Mouse (Mus musculus): Measurements from ENCODE around the gene Nr1i2. TPM values are rescaled to one million over a fixed set of nuclear protein-coding genes. Genes with fewer than 3 reads are reported as not detected.
A peak's percentile ranks its signal among the peaks of the same experiment; 100 is the strongest.

Gene Nr1i2
- polyA plus RNA-seq, 1 experiment from 2014 or later, result not detected

GRCm38 (mm10) chr16:38274737-38275136 lies 19.9 kb downstream of the Nr1i2 start:
- no peaks in the 10 kb centered on the region for H3K9me3 ChIP-seq (ENCODE audit: control insufficient read depth, low read length)
- WGBS, result 79% methylated on average over 2 of the region's 2 CpGs
- no peak for ATAC-seq (ENCODE audit: low FRiP score)

GRCm38 (mm10) chr16:38272483-38272882 lies 22.1 kb downstream of the Nr1i2 start:
- no peak overlapping the region for H3K9ac ChIP-seq
- H3K4me2 ChIP-seq (replicated peaks), result no peak overlapping the region
- ATAC-seq (ENCODE audit: low FRiP score), result peak; percentile 11; the same call in 1 of the 2 replicates
- H3K27ac ChIP-seq, result no peak overlapping the region
- H3K27me3 ChIP-seq (ENCODE audit: control insufficient read depth, insufficient read depth, low read length), result no peaks in the 10 kb centered on the region
- no peaks in the 10 kb centered on the region for H3K4me1 ChIP-seq (replicated peaks; ENCODE audit: control insufficient read depth, insufficient read depth, low read length)
- H3K4me3 ChIP-seq (replicated peaks; ENCODE audit: low read length), result no peak overlapping the region
- 35% methylated on average over 5 of the region's 5 CpGs for WGBS
- H3K36me3 ChIP-seq (replicated peaks; ENCODE audit: control insufficient read depth, insufficient read depth), result no peaks in the 10 kb centered on the region
- no peak for DNase-seq (ENCODE audit: low spot score)
- H3K9me3 ChIP-seq (ENCODE audit: control insufficient read depth, low read length), result no peaks in the 10 kb centered on the region

More at GRCm38 (mm10) chr16:38274737-38275136, 19.9 kb downstream of the Nr1i2 start:
- Histone ChIP-seq H3K4me2 (replicated peaks) (no peak overlapping the region), H3K4me1 (replicated peaks; ENCODE audit: control insufficient read depth, insufficient read depth, low read length) (no peaks in the 10 kb centered on the region), H3K27ac (no peak overlapping the region), H3K27me3 (ENCODE audit: control insufficient read depth, insufficient read depth, low read length) (no peaks in the 10 kb centered on the region), H3K4me3 (replicated peaks; ENCODE audit: low read length) (no peak overlapping the region), H3K36me3 (replicated peaks; ENCODE audit: control insufficient read depth, insufficient read depth) (no peaks in the 10 kb centered on the region), H3K9ac (no peak overlapping the region)
- DNase-seq (ENCODE audit: low spot score), result no peak

- Histone ChIP-seq H3K9ac (no peak overlapping the region), H3K4me2 (replicated peaks) (no peak overlapping the region), H3K4me3 (replicated peaks; ENCODE audit: low read length) (no peak overlapping the region), H3K36me3 (replicated peaks; ENCODE audit: control insufficient read depth, insufficient read depth) (no peaks in the 10 kb centered on the region), H3K9me3 (ENCODE audit: control insufficient read depth, low read length) (no peaks in the 10 kb centered on the region), H3K27ac (no peak overlapping the region), H3K4me1 (replicated peaks; ENCODE audit: control insufficient read depth, insufficient read depth, low read length) (no peaks in the 10 kb centered on the region), H3K27me3 (ENCODE audit: control insufficient read depth, insufficient read depth, low read length) (no peaks in the 10 kb centered on the region)
- ATAC-seq (ENCODE audit: low FRiP score) (no peak), DNase-seq (ENCODE audit: low spot score) (no peak)
- WGBS, result 71% methylated on average over 3 of the region's 3 CpGs
These were observed 23.0 kb downstream of the Nr1i2 start for GRCm38 (mm10) chr16:38271601-38272000.

DNA sequence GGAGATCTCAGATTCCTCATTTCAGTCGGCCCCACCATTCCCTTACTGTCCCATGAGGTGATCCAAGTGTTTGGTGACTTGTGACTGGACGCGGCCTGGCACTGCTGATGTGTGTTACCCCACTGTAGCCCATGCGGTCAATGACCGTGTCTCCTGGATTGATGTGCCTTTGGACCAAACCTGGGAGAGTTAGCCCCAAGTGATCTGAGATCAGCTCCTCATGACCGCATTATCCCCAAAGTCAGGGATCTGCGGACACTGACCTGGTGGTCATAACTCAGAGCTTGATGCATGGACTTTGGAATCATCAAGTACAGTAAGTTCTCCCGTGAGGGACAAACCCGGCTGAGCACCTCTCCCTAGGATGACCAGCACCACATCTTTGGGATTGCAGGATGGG lies 38.7 kb downstream of the Nr1i2 start:
- ATAC-seq (ENCODE audit: low FRiP score), result no peak
- no peaks in the 10 kb centered on the region for H3K9me3 ChIP-seq (ENCODE audit: control insufficient read depth, low read length)
- WGBS, result 95% methylated on average over 9 of the region's 9 CpGs

GRCm38 (mm10) chr16:38255107-38255506 lies 39.5 kb downstream of the Nr1i2 start:
- no peak overlapping the region for H3K4me2 ChIP-seq (replicated peaks)
- no peaks in the 10 kb centered on the region for H3K36me3 ChIP-seq (replicated peaks; ENCODE audit: control insufficient read depth, insufficient read depth)
- WGBS, result 81% methylated on average over 4 of the region's 4 CpGs
- ATAC-seq (ENCODE audit: low FRiP score) (no peak), DNase-seq (ENCODE audit: low spot score) (no peak)
- H3K9me3 ChIP-seq (ENCODE audit: control insufficient read depth, low read length), result no peaks in the 10 kb centered on the region
- H3K4me3 ChIP-seq (replicated peaks; ENCODE audit: low read length), result no peak overlapping the region
- H3K4me1 ChIP-seq (replicated peaks; ENCODE audit: control insufficient read depth, insufficient read depth, low read length), result no peaks in the 10 kb centered on the region
- no peak overlapping the region for H3K9ac ChIP-seq
- H3K27ac ChIP-seq, result no peak overlapping the region
- no peaks in the 10 kb centered on the region for H3K27me3 ChIP-seq (ENCODE audit: control insufficient read depth, insufficient read depth, low read length)

More for the DNA sequence above, 38.7 kb downstream of the Nr1i2 start:
- H3K36me3 ChIP-seq (replicated peaks; ENCODE audit: control insufficient read depth, insufficient read depth), result no peaks in the 10 kb centered on the region
- no peaks in the 10 kb centered on the region for H3K27me3 ChIP-seq (ENCODE audit: control insufficient read depth, insufficient read depth, low read length)
- no peaks in the 10 kb centered on the region for H3K4me1 ChIP-seq (replicated peaks; ENCODE audit: control insufficient read depth, insufficient read depth, low read length)
- no peak for DNase-seq (ENCODE audit: low spot score)
- no peak overlapping the region for H3K9ac ChIP-seq
- H3K4me3 ChIP-seq (replicated peaks; ENCODE audit: low read length), result no peak overlapping the region
- no peak overlapping the region for H3K4me2 ChIP-seq (replicated peaks)
- no peak overlapping the region for H3K27ac ChIP-seq

DNA sequence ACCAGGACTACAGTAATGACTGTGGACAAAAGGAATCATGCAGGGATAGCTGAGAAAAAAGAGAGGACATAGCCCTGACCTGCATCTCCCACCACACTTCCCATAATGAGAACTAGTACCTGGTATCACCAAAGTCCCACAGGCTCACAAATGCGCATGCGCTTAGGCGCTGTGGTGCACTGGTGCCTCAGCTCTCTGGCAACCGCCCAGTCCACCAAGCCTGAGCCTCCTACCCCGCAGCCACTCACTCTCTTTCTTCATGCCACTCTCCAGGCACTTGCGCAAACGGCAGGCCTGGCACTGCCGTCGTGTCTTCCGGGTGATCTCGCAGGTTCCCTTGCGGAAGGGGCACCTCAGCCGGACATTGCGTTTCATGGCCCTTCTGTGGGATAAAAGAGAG lies 40.6 kb downstream of the Nr1i2 start:
- no peak overlapping the region for H3K4me3 ChIP-seq (replicated peaks; ENCODE audit: low read length)
- H3K4me1 ChIP-seq (replicated peaks; ENCODE audit: control insufficient read depth, insufficient read depth, low read length), result no peaks in the 10 kb centered on the region
- DNase-seq (ENCODE audit: low spot score) (no peak), ATAC-seq (ENCODE audit: low FRiP score) (no peak)
- no peaks in the 10 kb centered on the region for H3K27me3 ChIP-seq (ENCODE audit: control insufficient read depth, insufficient read depth, low read length)
- 82% methylated on average over 14 of the region's 14 CpGs for WGBS
- H3K36me3 ChIP-seq (replicated peaks; ENCODE audit: control insufficient read depth, insufficient read depth), result no peaks in the 10 kb centered on the region
- no peak overlapping the region for H3K27ac ChIP-seq
- H3K4me2 ChIP-seq (replicated peaks), result no peak overlapping the region
- H3K9me3 ChIP-seq (ENCODE audit: control insufficient read depth, low read length), result no peaks in the 10 kb centered on the region
- H3K9ac ChIP-seq, result no peak overlapping the region

- 95% methylated on average over 6 of the region's 6 CpGs for WGBS
These were observed 44.2 kb downstream of the Nr1i2 start for GRCm38 (mm10) chr16:38250467-38250866.

GRCm38 (mm10) chr16:38248331-38248961 lies 46.2 kb downstream of the Nr1i2 start:
- Histone ChIP-seq H3K9me3 (ENCODE audit: control insufficient read depth, low read length) (no peaks in the 10 kb centered on the region), H3K4me3 (replicated peaks; ENCODE audit: low read length) (no peak overlapping the region), H3K4me2 (replicated peaks) (no peak overlapping the region), H3K27ac (no peak overlapping the region), H3K4me1 (replicated peaks; ENCODE audit: control insufficient read depth, insufficient read depth, low read length) (no peaks in the 10 kb centered on the region), H3K9ac (no peak overlapping the region), H3K36me3 (replicated peaks; ENCODE audit: control insufficient read depth, insufficient read depth) (peaks cover 3% of the 10 kb centered on the region; the same call in 1 of the 2 replicates), H3K27me3 (ENCODE audit: control insufficient read depth, insufficient read depth, low read length) (no peaks in the 10 kb centered on the region)
- 0 out of 2 replicates have a peak, but pooled peaks have one; percentile 31 for ATAC-seq (ENCODE audit: low FRiP score)
- DNase-seq (ENCODE audit: low spot score), result no peak
- WGBS, result 56% methylated on average over 13 of the region's 13 CpGs

More at GRCm38 (mm10) chr16:38250467-38250866, 44.2 kb downstream of the Nr1i2 start:
- Histone ChIP-seq H3K27ac (no peak overlapping the region), H3K36me3 (replicated peaks; ENCODE audit: control insufficient read depth, insufficient read depth) (no peaks in the 10 kb centered on the region), H3K9ac (no peak overlapping the region), H3K27me3 (ENCODE audit: control insufficient read depth, insufficient read depth, low read length) (no peaks in the 10 kb centered on the region), H3K4me2 (replicated peaks) (no peak overlapping the region), H3K9me3 (ENCODE audit: control insufficient read depth, low read length) (no peaks in the 10 kb centered on the region), H3K4me1 (replicated peaks; ENCODE audit: control insufficient read depth, insufficient read depth, low read length) (no peaks in the 10 kb centered on the region), H3K4me3 (replicated peaks; ENCODE audit: low read length) (no peak overlapping the region)
- no peak for DNase-seq (ENCODE audit: low spot score)
- ATAC-seq (ENCODE audit: low FRiP score), result no peak

- DNase-seq (ENCODE audit: low spot score), result no peak
- H3K36me3 ChIP-seq (replicated peaks; ENCODE audit: control insufficient read depth, insufficient read depth), result peaks cover 23% of the 10 kb centered on the region
- WGBS, result 76% methylated on average over 5 of the region's 5 CpGs
- H3K9me3 ChIP-seq (ENCODE audit: control insufficient read depth, low read length), result no peaks in the 10 kb centered on the region
- no peaks in the 10 kb centered on the region for H3K4me1 ChIP-seq (replicated peaks; ENCODE audit: control insufficient read depth, insufficient read depth, low read length)
- no peaks in the 10 kb centered on the region for H3K27me3 ChIP-seq (ENCODE audit: control insufficient read depth, insufficient read depth, low read length)
- no peak overlapping the region for H3K4me3 ChIP-seq (replicated peaks; ENCODE audit: low read length)
- H3K9ac ChIP-seq, result no peak overlapping the region
- no peak overlapping the region for H3K27ac ChIP-seq
- H3K4me2 ChIP-seq (replicated peaks), result no peak overlapping the region
- no peak for ATAC-seq (ENCODE audit: low FRiP score)
These were observed 48.6 kb downstream of the Nr1i2 start for GRCm38 (mm10) chr16:38245849-38246585.
